Comparison of ENCODE assay signal across 21 mouse cellular contexts in the genomic region with DNA sequence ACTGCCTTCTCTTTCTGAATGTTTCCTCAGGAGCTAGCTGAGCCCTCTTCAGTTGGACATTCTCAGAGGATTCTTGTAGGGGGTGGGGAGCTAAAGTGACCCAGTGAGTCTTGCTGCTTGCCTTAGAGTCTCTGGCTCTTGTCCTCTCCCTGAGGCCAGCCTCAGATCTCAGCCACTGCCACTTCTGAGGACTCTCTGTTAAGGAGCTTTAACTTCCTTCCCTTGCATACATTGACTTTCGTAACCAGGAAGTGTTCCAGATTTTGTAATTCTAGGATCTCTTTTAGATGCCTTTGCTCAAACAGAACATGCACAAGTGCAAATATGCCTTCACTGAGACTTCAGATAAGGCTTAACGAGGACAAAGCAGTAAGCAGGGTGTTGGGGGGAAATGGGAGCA. TPM values are rescaled to one million over a fixed set of nuclear protein-coding genes. Genes with fewer than 3 reads are reported as not detected.
DNase-seq lines count a peak whose midpoint lies in the region; ATAC-seq lines count a peak whose summit lies in the region.
"Had no signal": no experiment of that assay in that cellular context is flagged by ENCODE, and none has a peak within 500 bp of the region (broad histone marks: within the 10 kb centered on the region; RNA-seq: fewer than 3 reads in every experiment).

No protein-coding gene starts in this region.

- no peaks in the 10 kb centered on the region for H3K27me3 ChIP-seq in liver, embryonic 16.5 days (ENCODE audit: control insufficient read depth, insufficient read depth, low read depth, low read length)
- no peaks in the 10 kb centered on the region for H3K27me3 ChIP-seq in stomach, embryonic 15.5 days (replicated peaks)
- H3K27me3 ChIP-seq: embryonic facial prominence, embryonic 15.5 days; heart, embryonic 12.5 days; Patski had no signal

- peaks cover 37% of the 10 kb centered on the region for H3K4me1 ChIP-seq in liver, embryonic 16.5 days (ENCODE audit: control insufficient read depth, low read depth, low read length)
- H3K4me1 ChIP-seq in stomach, embryonic 15.5 days = peaks cover 15% of the 10 kb centered on the region; the same call in 1 of the 2 replicates
- H3K4me1 ChIP-seq: embryonic facial prominence, embryonic 15.5 days had no signal

- peaks cover 5% of the 10 kb centered on the region for H3K36me3 ChIP-seq in liver, embryonic 16.5 days (ENCODE audit: control insufficient read depth, insufficient read depth)
- no peaks in the 10 kb centered on the region for H3K36me3 ChIP-seq in stomach, embryonic 15.5 days
- H3K36me3 ChIP-seq: embryonic facial prominence, embryonic 15.5 days had no signal

- H3K4me3 ChIP-seq in liver, embryonic 16.5 days (ENCODE audit: low read depth, low read length) = no peak overlapping the region
- H3K4me3 ChIP-seq in stomach, embryonic 15.5 days (replicated peaks) = no peak overlapping the region
- H3K4me3 ChIP-seq: embryonic facial prominence, embryonic 15.5 days; heart, embryonic 12.5 days had no signal

- peak; percentile 80 for DNase-seq in fat pad, adult 2 months (ENCODE audit: extremely low read depth, low read depth, low spot score)
- peak; percentile 70 for DNase-seq in lung, postnatal 10 days
- no peak for DNase-seq in layer of hippocampus, adult 11-12 months (ENCODE audit: low spot score)
- no peak for DNase-seq in adrenal gland, adult 18-20 months (ENCODE audit: low spot score in 2 of 2)
- DNase-seq in MN1 (ENCODE audit: low spot score) = no peak
- DNase-seq: adrenal gland, postnatal 25 days; cerebellum, adult 9-11 months; gastrocnemius, postnatal 25 days; kidney, adult 8-10 months; kidney, postnatal 4 days; right cerebral cortex, adult 18-20 months; thymus, postnatal 36 days had no signal

- no peak for ATAC-seq in liver, embryonic 16.5 days (ENCODE audit: low read depth)
- peak; percentile 53 for ATAC-seq in stomach, embryonic 15.5 days (ENCODE audit: insufficient read depth, low FRiP score, low read depth)
- ATAC-seq: activated CD4-positive, CD25-positive, alpha-beta regulatory T cell, adult 4 months; Patski had no signal

- H3K27ac ChIP-seq in liver, embryonic 16.5 days (ENCODE audit: low read length) = peak overlapping the region; percentile 62
- peak overlapping the region; percentile 28; the same call in 1 of the 2 replicates for H3K27ac ChIP-seq in stomach, embryonic 15.5 days
- H3K27ac ChIP-seq: embryonic facial prominence, embryonic 15.5 days had no signal

- H3K9me3 ChIP-seq in liver, embryonic 16.5 days (replicated peaks; ENCODE audit: control insufficient read depth, low read length) = no peaks in the 10 kb centered on the region
- no peaks in the 10 kb centered on the region for H3K9me3 ChIP-seq in stomach, embryonic 15.5 days
- H3K9me3 ChIP-seq: embryonic facial prominence, embryonic 15.5 days; heart, embryonic 12.5 days had no signal

- 52% methylated on average over 2 of the region's 2 CpGs for WGBS in liver, embryonic 16.5 days (ENCODE audit: insufficient replicate concordance)
- WGBS in stomach, embryonic 15.5 days = 41% methylated on average over 2 of the region's 2 CpGs

- H3K9ac ChIP-seq in liver, embryonic 16.5 days (ENCODE audit: low read depth, low read length) = no peak overlapping the region
- H3K9ac ChIP-seq in stomach, embryonic 15.5 days = no peak overlapping the region
- H3K9ac ChIP-seq: embryonic facial prominence, embryonic 15.5 days; heart, embryonic 12.5 days had no signal

- no peak overlapping the region for H3K4me2 ChIP-seq in liver, embryonic 16.5 days (ENCODE audit: low read depth, low read length)
- no peak overlapping the region for H3K4me2 ChIP-seq in stomach, embryonic 15.5 days
- H3K4me2 ChIP-seq: embryonic facial prominence, embryonic 15.5 days; heart, embryonic 12.5 days had no signal

RNA-seq across cellular contexts. Expression of gene Abca3, which starts 8.2 kb away (rescaled TPM):
- 13.4 and 15.0 TPM in 2 replicates for polyA plus RNA-seq in liver, embryonic 16.5 days (2015; fragmentation: Nextera tagmentation; extraction: Ambion mirVana)
- polyA plus RNA-seq in stomach, embryonic 15.5 days (2015; fragmentation: Nextera tagmentation; extraction: Ambion mirVana) = 11.9 TPM in 2 replicates
- total RNA-seq in adrenal gland, adult 18-20 months (2021) = 10 to 100 TPM; 23.2 to 27.7 TPM

RNA-seq across cellular contexts. Expression of gene Abca17, which starts 9.0 kb away (rescaled TPM):
- polyA plus RNA-seq in liver, embryonic 16.5 days (2015; fragmentation: Nextera tagmentation; extraction: Ambion mirVana) = not detected in 2 replicates
- 0.09 and 0.23 TPM in 2 replicates for polyA plus RNA-seq in stomach, embryonic 15.5 days (2015; fragmentation: Nextera tagmentation; extraction: Ambion mirVana)
- under 1 TPM in 1 of 2 experiments, not detected in 1; 0.10 TPM for total RNA-seq in adrenal gland, adult 18-20 months (2021)
- total RNA-seq: gastrocnemius, postnatal 25 days; heart, postnatal 25 days had no signal
- polyA plus RNA-seq: C2C12; embryonic facial prominence, embryonic 15.5 days; forebrain, embryonic 11.5 days; heart, embryonic 12.5 days had no signal

RNA-seq across cellular contexts. Expression of gene Rnps1, which starts 54.5 kb away (rescaled TPM):
- polyA plus RNA-seq in liver, embryonic 16.5 days (2015; fragmentation: Nextera tagmentation; extraction: Ambion mirVana) = 96.9 and 101 TPM in 2 replicates
- 230 and 250 TPM in 2 replicates for polyA plus RNA-seq in stomach, embryonic 15.5 days (2015; fragmentation: Nextera tagmentation; extraction: Ambion mirVana)
- 10 to 100 TPM; 61.1 to 82.0 TPM for total RNA-seq in adrenal gland, adult 18-20 months (2021)

Comparison
In these comparisons a context has a peak if more than half of its experiments do, and no peak if none do; other contexts are left out.
1. DNase-seq: peak in fat pad, adult 2 months (single experiment) and lung, postnatal 10 days (single experiment); none in layer of hippocampus, adult 11-12 months (single experiment), adrenal gland, adult 18-20 months (0 of 2) and MN1 (single experiment).